Mouse (Mus musculus) ES-Bruce4 (cell line): ENCODE data around the gene Rspo1. TPM values are rescaled to one million over a fixed set of nuclear protein-coding genes. Genes with fewer than 3 reads are reported as not detected.

Experiments used
- H3K27ac ChIP-seq: 2 replicates; pipeline ENCODE4 v1.5.1; 2012; ENCODE audit warnings: low read length, inconsistent platforms; ENCODE audit not compliant: insufficient read depth
- H3K27me3 ChIP-seq: 2 replicates; pipeline ENCODE4 v1.6.1; 2012; ENCODE audit warnings: mild to moderate bottlenecking, low read length, inconsistent platforms; ENCODE audit not compliant: control insufficient read depth, poor library complexity, insufficient read depth, severe bottlenecking
- H3K36me3 ChIP-seq: 2 replicates; pipeline ENCODE4 v1.6.1; 2012; ENCODE audit warnings: inconsistent platforms, mild to moderate bottlenecking, low read length, moderate library complexity; ENCODE audit not compliant: control insufficient read depth, poor library complexity, insufficient read depth, severe bottlenecking
- H3K4me1 ChIP-seq: one replicate; pipeline ENCODE4 v1.8.1; 2011; ENCODE audit warnings: low read length; ENCODE audit not compliant: control insufficient read depth, insufficient read depth
- H3K4me3 ChIP-seq: 2 replicates; pipeline ENCODE4 v1.5.1; 2011; ENCODE audit warnings: low read depth, mild to moderate bottlenecking, low read length
- H3K9ac ChIP-seq: 2 replicates; pipeline ENCODE4 v1.6.1; 2012; ENCODE audit warnings: low read depth, mild to moderate bottlenecking, inconsistent platforms; ENCODE audit not compliant: poor library complexity, severe bottlenecking
- H3K9me3 ChIP-seq: replicated peaks from 2 replicates; pipeline ENCODE4 v1.6.1; 2012; ENCODE audit warnings: mild to moderate bottlenecking, low read length, inconsistent platforms; ENCODE audit not compliant: control insufficient read depth, poor library complexity, insufficient read depth, severe bottlenecking
- CTCF ChIP-seq: IDR thresholded peaks from one replicate; pipeline ENCODE4 v1.8.1; 2011; ENCODE audit warnings: low read depth, low read length
- EP300 ChIP-seq: IDR thresholded peaks from 2 replicates; pipeline ENCODE4 v1.6.1; 2011; ENCODE audit warnings: low read depth, low read length; ENCODE audit not compliant: insufficient read depth
- POLR2A ChIP-seq: IDR thresholded peaks from one replicate; pipeline ENCODE4 v1.8.1; 2011; ENCODE audit warnings: low read length; ENCODE audit not compliant: insufficient read depth
- polyA plus RNA-seq: library from polyadenylated mRNA; stranded (reverse); fragments of >200 nt; gene quantifications from 2 replicates; pipeline ENCODE4 v1.2.4, GENCODE M21; 2011; ENCODE audit warnings: low read depth; ENCODE audit not compliant: missing spikeins, insufficient read depth, insufficient read length

Gene Rspo1
- polyA plus RNA-seq, 1 experiment, result 2.5 TPM

DNA sequence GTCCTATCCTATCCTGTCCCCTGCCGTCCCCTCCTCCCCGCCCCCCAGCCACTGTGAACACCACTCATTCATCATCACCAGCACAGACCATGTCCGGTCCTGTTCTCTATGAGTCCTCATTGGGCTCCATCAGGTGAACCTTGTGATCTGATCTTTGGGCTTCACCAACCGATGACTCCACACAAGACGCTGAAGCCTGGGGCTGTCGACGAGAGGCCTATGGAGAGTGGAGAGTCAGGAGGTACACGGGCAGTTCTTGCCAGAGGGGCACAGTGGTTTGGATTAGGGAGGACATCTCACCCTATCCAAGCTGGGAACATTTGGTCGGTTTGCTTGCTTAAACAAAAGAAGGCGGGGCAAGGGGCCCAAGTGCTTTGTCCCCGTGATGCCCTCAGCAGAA lies 16.0 kb upstream of the Rspo1 start:
- H3K4me1 ChIP-seq, result no peaks in the 10 kb centered on the region
- H3K4me3 ChIP-seq, result no peak overlapping the region
- no peaks in the 10 kb centered on the region for H3K27me3 ChIP-seq
- H3K9me3 ChIP-seq, result no peaks in the 10 kb centered on the region
- H3K36me3 ChIP-seq, result no peaks in the 10 kb centered on the region
- no peak overlapping the region for H3K9ac ChIP-seq
- no peak overlapping the region for H3K27ac ChIP-seq
- no peak for TF ChIP-seq EP300
- no peak for TF ChIP-seq POLR2A
- no peak for TF ChIP-seq CTCF

DNA sequence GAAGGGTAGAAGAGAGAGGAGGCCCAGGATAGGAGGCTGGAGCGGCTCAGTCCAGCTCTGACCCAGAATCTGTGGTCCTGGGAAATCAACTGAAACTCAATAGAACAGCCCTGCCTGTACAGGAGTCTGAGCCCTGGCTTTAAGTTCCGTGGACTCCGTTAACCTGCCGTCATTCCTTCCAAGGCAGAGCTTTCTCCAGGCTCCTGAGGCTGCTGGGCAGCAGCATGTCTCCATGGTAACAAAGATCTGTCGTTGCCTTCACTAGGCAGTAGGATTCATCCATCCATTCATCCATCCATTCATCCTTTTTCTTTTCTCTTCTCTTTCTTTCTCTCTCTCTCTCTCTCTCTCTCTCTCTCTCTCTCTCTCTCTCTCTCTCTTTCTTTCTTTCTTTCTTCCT lies 15.6 kb upstream of the Rspo1 start:
- H3K27me3 ChIP-seq, result no peaks in the 10 kb centered on the region
- no peaks in the 10 kb centered on the region for H3K4me1 ChIP-seq
- no peaks in the 10 kb centered on the region for H3K36me3 ChIP-seq
- TF ChIP-seq EP300 (no peak), CTCF (no peak), POLR2A (no peak)
- H3K9me3 ChIP-seq, result no peaks in the 10 kb centered on the region
- no peak overlapping the region for H3K27ac ChIP-seq
- no peak overlapping the region for H3K4me3 ChIP-seq
- no peak overlapping the region for H3K9ac ChIP-seq

DNA sequence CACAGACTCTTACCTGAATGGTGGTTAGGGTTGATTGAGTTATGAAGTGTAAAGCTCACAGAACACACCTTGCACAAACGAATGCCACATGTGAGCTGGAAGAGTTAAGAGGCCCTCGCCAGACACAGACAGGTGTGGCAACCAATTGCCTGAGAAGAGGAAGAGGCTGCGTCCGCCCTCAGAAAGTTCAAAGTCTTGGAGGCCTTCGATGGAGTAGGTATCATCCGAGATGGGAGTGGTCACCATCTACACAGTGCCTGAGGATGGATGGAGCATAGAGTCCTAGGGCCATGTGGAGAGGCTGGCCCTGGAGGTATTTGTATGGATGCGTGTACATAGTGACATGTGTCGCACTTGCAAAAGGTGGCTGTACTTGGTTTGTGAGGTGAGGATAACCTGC lies 15.1 kb upstream of the Rspo1 start:
- Histone ChIP-seq H3K9me3 (no peaks in the 10 kb centered on the region), H3K36me3 (no peaks in the 10 kb centered on the region), H3K9ac (no peak overlapping the region), H3K27me3 (no peaks in the 10 kb centered on the region), H3K4me3 (no peak overlapping the region), H3K27ac (no peak overlapping the region), H3K4me1 (no peaks in the 10 kb centered on the region)
- TF ChIP-seq EP300 (no peak), POLR2A (no peak), CTCF (no peak)

DNA sequence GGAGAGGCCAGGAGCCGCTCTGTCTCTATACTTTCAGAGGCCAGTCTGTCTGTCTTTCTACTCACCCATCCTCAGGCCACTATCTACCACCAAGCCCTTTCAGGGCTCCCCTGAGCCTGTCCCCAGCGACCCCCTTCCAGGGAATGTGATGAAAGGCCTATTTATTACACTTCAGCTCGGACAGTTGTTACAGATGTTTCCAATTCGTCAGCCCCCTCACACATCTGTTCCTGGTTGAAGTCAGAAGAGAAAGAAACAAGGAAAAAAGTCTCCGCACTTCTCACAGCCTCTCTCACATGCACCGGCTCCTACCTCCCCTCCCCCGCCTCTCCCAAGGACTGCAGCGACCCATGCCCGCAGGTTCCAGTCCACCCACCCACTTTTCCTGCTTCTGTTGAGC lies 13.9 kb upstream of the Rspo1 start:
- H3K4me1 ChIP-seq, result no peaks in the 10 kb centered on the region
- no peaks in the 10 kb centered on the region for H3K27me3 ChIP-seq
- no peaks in the 10 kb centered on the region for H3K9me3 ChIP-seq
- no peak overlapping the region for H3K9ac ChIP-seq
- no peaks in the 10 kb centered on the region for H3K36me3 ChIP-seq
- TF ChIP-seq POLR2A (no peak), EP300 (no peak), CTCF (no peak)
- H3K4me3 ChIP-seq, result no peak overlapping the region
- no peak overlapping the region for H3K27ac ChIP-seq

DNA sequence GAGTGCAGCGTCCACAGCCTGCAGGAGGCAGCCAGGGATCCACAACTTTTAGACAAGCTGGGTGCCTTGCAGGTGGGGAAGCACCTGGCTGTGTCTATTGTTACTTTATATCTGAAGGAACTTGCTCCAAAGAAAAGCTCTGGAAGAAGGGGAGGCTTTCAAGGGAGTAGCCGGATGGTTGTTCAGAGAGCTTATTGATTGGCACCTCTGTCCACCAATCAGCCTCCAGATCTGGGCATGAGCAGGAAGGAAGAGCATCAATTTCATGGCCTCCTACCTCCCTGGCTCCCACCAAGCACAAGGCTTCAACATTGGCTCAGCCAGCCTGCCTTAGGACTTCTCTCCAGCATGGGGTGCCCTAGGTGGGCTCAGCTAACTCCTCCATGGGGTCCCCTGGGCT lies 12.9 kb upstream of the Rspo1 start:
- no peaks in the 10 kb centered on the region for H3K4me1 ChIP-seq

DNA sequence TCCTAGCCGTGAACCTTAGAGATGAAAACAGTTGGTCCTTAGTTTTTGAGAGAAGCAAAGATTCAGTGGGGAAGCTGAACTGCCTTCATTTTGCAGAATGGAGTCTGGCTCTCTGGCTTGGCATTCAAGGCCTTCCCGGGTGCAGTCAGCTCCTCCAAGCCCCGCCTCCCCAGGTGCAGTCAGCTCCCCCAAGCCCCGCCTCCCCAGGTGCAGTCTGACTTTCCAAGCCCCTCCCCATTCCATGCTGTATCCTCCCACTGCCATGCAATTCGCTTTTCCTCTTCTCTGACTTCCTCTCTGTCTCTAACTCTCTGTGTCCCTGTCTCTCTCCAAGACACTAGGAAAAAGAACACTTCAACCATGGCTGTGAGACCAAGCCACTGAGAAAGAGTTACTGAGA lies 8.0 kb upstream of the Rspo1 start:
- no peaks in the 10 kb centered on the region for H3K27me3 ChIP-seq
- H3K9ac ChIP-seq, result no peak overlapping the region
- H3K9me3 ChIP-seq, result no peaks in the 10 kb centered on the region
- no peaks in the 10 kb centered on the region for H3K36me3 ChIP-seq
- TF ChIP-seq POLR2A (no peak), CTCF (no peak), EP300 (no peak)
- no peaks in the 10 kb centered on the region for H3K4me1 ChIP-seq
- no peak overlapping the region for H3K4me3 ChIP-seq
- no peak overlapping the region for H3K27ac ChIP-seq

More for the DNA sequence above, 12.9 kb upstream of the Rspo1 start:
- Histone ChIP-seq H3K9me3 (no peaks in the 10 kb centered on the region), H3K9ac (no peak overlapping the region), H3K27ac (no peak overlapping the region), H3K4me3 (no peak overlapping the region), H3K36me3 (no peaks in the 10 kb centered on the region), H3K27me3 (no peaks in the 10 kb centered on the region)
- TF ChIP-seq POLR2A, result no peak
